Mouse (Mus musculus): ENCODE results near the gene Adamtsl1. TPM values are rescaled to one million over a fixed set of nuclear protein-coding genes. Genes with fewer than 3 reads are reported as not detected.

The Adamtsl1 gene
- total RNA-seq, 2 experiments from 2014 or later: not detected

DNA sequence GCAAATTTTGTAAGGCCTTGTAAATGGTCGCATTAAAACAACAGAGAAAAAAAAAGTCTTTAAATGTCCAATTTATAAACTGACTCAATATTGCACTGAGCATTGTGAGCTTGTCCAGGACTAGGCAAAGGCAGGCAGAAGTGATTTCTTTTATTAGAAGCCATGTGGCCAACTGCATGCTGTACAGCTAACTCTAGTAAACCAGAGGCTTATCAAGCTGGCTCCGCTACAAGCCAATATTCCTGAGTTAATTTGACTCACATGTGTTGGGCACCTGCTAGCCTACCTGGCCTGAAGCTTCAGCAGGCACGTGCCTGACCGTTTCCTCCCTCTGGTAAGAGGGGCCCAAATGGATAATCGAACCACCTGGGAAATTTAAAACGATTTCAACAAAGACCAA, 881.7 kb downstream of the Adamtsl1 start:
- no peak for ATAC-seq (replicated peaks; ENCODE audit: poor library complexity)

DNA sequence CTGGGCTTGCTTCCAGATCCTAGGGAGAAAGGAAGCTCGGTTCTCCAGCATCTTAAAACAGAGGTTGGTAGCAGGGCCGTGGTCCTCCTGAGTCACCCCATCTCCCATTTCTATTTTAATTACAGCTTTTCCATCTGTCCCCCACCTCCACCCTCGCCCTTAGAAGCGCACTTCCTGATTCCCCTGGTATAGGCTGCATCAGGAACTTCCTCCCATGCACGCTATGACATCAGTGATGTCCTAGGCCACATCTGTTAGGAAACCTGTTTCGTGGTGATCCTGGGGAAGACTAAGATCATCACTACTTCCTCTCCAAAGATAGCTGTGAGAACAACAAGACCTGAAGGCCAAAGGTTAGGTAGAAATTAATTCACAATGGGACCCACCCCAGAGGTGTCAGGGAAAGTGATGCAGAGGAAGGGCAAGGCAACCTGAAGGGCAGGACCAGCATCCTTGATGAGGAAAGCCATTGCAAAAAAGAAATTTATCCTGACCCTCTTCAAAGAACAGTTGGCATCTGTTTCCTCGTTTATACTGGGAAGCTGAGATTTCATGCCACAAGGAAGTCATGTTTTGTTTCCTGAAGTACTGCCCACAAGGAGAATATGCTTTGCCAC, 882.8 kb downstream of the Adamtsl1 start:
- ATAC-seq (replicated peaks; ENCODE audit: poor library complexity): no peak

DNA sequence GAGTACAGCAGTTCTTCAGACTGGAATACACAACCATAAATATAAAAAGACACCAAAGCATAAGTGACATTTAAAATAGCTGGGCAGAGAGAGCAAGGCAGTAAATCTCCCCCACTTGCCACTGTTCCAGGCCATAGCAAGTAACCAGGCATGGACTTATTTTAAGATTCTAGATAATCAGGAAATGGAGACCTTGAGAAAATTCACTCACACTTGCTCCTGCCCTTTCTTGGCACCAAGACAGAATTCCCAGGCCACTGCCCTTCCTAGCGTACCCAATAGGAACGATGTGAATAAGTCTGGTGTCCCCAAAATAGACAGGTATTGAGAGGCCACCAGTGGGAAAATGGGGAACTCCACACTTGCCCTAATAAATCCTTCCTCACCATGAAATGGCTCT, 883.5 kb downstream of the Adamtsl1 start:
- ATAC-seq (replicated peaks; ENCODE audit: poor library complexity): no peak

DNA sequence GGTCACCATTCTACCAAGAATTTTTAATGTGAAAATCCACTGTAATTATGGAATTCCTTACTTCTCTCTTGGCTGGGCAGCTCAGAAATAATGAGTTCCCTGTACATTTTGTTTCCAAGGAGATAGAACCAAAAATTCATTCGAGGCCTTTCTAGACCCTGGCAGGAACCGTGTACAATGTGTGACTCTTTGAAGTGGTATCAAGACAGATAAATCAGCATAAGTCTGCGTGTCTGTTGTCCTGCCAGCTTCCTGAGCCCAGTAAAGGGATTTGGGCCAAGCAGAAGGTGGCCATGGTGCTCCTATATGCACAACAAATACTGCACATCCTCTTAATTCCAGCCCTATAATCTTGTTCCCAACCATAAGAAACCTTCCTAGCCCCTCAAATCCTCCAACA, 887.1 kb downstream of the Adamtsl1 start:
- ATAC-seq (replicated peaks; ENCODE audit: poor library complexity): no peak

DNA sequence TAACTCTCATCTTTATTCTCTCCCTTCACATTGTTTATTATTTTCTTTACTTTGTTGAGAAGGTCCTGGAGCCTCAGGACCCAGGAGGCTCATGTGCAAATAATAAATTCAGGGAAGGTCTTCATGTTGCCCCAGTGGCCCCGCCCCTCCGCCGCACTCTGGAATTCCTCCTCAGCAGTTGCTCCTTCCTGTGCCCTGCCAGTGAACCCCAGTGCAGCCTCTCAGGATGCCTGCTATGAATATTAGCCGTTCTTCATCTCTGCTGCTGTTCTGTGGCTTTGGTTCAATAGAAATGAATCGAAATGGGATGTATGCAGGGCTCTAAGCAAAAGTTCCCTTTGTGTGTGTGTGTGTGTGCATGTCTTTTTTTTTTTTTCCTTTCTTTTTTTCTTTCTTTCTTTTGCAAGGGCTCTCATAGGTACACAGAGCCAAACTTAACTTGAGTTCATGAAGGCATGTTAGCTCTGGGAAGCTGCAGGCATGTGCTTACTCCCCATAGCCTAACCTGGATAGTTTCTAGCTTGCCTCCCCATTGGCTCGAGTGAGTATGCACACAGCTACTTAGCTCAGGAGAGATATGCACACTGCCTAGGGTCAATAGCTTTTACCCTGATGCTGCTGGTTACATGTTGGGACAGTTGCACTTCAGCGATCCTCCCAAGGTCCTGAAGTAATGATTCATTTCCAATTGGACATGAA, 892.7 kb downstream of the Adamtsl1 start:
- ATAC-seq (replicated peaks; ENCODE audit: poor library complexity): no peak

DNA sequence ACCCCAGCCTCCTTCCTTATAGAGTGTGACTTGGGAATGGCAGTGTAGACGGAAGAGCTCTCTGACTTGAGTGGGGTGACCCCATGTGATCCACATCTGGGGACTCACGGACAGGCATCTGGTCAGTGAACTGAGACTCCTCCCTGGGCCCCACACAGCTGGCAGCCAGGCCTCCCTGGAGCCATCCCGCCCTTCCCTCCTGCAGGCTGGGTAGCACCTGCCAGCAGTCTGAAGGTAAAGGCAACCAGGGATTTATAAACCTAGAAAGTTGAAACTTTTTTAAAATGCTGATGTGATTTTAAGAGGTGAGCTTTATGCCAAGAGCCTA, 893.2 kb downstream of the Adamtsl1 start:
- ATAC-seq (replicated peaks; ENCODE audit: poor library complexity): no peak

DNA sequence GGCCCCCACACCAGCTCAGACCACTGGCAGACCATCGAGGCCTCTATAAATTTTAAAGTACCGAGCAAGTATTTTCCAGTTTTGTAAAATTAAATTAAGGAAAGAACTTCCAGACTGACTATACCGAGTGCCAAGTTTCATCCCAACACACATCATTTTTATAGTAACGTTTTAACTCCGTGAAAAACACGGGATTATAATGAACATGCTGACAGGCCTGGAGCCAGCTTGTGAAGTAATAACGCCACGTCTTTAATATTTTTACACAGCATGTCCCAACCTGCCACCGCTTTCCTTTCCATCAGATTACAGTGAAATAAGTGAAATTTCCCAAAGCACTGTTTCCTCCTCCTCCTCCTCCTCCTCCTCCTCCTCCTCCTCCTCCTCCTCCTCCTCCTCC, 894.4 kb downstream of the Adamtsl1 start:
- ATAC-seq (replicated peaks; ENCODE audit: poor library complexity): no peak

DNA sequence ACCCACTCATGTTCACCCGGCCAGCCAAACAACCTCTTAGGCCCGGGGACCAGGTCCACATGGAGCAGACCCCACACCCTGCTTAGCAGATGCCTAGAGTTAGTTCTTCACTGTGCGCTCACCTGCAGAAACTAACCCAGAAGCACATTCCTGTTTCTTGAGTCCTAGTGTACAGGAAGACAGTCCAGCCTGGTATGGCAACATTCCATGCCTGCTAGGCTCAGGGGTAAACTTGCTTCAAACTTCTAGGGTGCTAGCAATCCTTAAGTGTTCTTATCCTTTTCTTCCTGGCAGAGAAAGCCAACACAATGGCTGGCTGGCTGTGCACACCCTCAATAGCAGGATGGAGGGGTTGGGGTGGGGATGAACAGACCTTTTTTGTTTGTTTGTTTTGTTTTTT, 897.0 kb downstream of the Adamtsl1 start:
- ATAC-seq (replicated peaks; ENCODE audit: poor library complexity): no peak

DNA sequence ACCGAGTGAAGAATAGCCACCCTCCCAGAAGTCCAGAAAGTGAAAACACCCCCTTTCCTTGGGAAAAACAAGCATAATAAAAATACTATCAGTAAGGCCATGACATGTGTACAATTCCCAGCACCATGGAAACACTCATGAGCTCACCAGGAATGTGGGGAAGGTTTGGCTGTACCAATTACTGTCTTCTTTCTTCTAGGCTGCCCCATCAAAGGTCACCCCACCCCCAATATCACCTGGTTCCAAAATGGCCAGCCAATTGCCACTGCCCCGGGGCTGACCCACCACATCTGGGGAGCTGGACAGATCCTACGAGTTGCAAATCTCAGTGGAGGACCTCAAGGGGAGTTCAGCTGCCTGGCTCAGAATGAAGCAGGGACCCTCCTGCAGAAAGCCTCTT, 899.4 kb downstream of the Adamtsl1 start:
- ATAC-seq (replicated peaks; ENCODE audit: poor library complexity): no peak

DNA sequence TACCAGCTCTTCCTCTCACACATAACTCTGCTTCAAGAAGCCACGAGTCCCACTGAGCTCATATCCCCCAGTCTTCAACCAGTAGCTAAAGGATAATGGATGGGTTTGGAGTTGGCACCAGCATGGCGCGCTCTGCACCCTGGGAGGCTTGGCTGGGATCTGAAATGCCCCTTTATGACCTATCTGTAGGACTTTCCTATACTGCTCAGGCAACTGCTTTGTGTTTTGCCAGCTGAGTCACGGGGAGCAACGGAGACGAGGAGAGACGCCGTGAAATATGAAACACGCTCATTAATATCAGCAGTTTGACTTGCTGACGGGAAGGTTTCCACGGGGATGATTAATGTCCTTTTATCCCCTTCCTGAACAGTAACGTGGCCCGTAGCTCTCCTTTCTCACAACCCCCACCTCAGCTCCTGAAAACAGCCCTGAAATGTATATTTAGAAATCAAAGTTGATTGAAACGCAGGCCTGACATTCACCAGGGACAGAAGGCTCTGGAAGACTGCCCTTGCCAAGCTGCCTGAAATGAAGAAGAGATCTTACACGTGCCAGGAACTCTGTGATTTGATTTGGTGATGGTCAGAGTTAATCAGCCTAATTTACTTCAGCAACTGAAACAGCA, 902.5 kb downstream of the Adamtsl1 start:
- ATAC-seq (replicated peaks; ENCODE audit: poor library complexity): no peak

DNA sequence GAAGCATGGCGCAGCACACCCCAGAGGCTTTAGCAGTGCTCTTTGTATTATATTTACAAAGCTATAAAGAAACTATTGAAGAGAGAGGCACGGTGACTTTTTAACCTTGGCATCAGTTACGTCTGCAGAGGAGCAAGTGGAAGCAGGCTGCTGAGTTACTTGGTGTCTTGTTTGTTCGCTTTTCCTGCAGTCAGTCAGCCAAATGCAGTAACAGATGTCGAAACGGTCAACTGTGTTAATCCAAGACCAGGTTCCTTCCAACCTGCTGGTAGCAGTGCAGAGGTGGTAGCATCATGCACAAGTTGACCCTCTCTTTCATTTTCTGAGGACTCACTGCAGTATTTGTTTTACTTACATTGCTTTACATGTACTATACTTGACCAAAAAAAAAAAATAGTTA, 908.6 kb downstream of the Adamtsl1 start:
- no peak for ATAC-seq (replicated peaks; ENCODE audit: poor library complexity)

DNA sequence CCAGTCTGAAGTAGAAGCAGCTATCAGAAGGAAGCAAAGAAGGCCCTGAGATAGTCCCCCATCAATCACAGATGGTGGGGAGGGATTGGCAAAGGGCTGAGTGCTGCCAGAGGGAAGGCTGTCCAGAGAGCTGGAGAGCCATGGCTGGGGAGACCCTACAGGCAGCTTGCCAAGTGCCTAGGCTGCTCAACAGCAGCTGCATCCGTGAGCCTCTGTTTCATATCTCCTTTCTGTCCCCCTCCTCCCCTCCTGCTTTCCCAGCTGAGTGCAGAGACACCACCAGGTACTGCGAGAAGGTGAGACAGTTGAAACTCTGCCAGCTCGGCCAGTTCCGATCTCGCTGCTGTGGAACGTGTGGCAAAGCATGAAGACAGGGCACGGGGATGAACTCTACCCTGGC, 911.6 kb downstream of the Adamtsl1 start:
- no peak for ATAC-seq (replicated peaks; ENCODE audit: poor library complexity)

DNA sequence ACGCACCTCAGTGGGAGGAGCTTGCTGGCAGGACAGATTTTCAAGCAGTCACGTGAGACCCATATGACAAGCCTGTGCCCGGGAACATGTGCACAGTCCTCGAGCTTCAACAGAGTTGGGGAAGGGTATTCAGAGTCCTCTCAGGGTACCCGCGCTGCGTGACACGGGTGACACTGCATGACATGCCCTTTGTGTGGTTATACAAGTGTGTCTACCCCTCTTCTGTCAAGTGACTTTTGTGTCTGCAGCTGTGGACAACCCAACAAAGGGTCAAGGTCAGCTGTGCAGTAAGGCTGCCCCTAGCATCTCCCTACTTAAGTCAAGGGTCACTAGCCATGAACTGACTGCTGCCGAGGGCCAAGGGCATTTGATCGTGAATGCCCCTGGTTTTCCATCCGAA, 912.6 kb downstream of the Adamtsl1 start:
- no peak for ATAC-seq (replicated peaks; ENCODE audit: poor library complexity)

DNA sequence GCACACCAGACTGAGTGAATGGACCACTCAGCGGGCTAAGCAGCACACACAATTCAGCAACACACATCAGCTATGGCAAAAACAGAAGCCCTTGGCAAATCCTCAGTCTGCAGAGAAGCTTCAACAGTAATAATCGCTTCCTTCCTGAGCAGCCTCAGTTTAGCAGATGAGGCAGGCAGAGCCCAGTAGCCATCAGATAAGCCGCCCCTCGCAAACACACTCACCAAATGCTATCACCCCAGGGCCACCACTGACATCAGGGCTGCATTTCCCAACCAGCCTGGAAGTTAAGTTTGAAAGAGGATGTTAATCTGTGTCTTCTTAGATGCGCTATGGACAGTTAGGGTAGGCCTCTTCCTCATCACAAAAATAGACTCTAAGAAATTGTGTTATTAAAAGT, 913.3 kb downstream of the Adamtsl1 start:
- ATAC-seq (replicated peaks; ENCODE audit: poor library complexity): no peak

DNA sequence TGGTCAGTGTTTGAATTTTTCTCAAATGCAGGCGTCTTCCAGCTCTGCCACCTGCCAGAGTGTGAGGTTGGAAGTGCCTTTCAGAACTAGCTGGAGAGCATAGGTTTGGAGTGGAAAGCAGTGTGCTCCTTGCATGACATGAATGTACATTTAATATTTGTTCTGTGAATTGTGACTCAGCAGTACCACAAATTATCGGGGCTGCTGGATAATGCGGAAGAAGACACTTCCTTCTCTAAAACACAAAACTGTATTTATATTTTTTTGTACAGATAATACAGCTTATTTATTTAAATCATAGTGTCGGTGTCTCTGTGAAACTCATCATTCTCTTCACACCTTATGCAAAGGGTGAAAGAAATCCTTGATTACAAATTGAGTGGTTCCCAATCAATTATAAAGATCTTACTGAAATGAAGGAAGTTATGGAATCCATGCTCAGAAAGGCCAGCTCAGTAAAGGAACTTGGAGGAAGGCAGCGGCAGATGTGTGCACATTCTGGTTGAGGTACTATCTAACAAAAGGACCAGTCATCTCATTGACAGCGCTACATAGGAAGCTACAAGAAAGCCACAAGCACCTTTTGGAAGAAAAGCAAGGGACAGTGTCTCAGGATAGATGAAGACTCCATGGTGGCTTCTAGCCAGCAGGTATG, 914.2 kb downstream of the Adamtsl1 start:
- ATAC-seq (replicated peaks; ENCODE audit: poor library complexity): no peak

DNA sequence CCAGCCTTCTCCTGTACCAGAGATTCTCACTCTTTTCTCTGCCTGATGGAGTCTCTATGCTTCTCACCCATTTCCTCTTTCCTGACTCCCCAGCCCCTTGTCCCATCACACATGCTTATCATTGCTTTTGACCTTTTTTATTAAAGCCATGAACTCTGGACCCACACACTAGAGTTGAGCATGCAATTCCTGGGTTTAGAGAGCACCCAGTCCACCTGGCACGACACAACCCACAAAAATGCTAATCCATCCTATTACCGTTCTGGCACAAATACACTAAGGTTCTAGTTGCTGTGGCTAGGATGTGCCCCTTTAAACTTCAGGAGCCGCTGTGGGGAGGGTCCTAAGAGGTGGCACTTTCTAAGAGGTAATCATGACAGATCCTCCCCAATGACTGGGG, 921.7 kb downstream of the Adamtsl1 start:
- no peak for ATAC-seq (replicated peaks; ENCODE audit: poor library complexity)

DNA sequence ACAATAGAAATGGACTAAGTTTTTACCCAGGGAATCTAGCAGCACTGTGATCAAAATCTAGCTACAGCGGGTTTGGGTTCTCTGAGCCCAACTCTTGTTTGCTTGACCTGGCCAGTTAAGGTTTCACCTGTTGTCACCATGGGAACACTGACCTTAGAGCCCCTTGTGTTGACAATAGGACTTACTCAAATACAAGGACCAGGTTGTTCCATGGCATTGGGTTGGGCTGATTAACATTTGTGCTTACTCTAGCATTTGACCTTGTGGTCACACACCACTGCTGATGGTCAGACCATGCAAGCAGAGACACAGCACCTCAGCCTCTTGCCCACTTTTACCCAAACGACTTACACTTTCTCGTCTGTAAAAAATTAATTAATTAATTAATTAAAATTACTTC, 922.4 kb downstream of the Adamtsl1 start:
- ATAC-seq (replicated peaks; ENCODE audit: poor library complexity): no peak

DNA sequence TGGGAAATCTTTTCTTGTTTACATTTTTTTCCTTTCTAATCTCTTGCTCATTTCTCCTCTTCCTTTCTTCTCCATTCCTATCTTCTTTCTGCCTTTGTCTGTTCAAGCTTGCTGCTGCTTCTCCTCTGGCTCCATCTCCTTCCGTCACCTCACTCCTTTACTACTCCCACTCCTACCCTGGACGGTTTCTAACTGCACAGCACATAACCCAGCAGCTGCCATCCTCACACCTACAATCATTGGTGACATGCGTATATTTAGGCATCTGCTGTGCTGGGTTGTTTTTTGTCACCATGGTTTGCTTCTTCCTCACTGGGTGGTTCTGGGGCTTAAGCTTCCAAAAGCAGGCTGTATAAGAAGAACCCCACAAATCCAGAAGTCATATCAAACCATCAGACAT, 936.5 kb downstream of the Adamtsl1 start:
- ATAC-seq (replicated peaks; ENCODE audit: poor library complexity): no peak

DNA sequence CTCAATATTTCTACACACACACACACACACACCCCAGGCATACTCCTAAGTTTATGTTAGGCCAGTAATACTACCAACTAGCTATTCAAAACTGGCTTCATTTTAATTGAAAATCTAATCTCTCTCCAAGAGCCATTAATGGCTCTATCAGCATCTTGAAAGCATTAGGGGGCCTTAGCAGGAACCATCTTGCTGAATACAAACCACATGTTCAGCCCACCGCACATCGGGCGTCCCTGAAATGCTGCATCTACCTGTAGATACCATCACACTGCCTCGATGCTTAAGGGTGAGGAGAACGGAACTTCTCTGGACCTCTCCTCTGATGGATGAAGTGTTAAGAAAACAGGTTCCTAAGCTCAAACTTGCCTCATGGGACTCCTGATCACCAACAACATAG, 950.8 kb downstream of the Adamtsl1 start:
- ATAC-seq (replicated peaks; ENCODE audit: poor library complexity): no peak

All from megakaryocyte progenitor cell, adult 5-6 weeks (primary cell).